ENCODE assay signal across 10 mouse cellular contexts in genomic region chr6:53337398-53337797, GRCm38 (mm10). TPM values are rescaled to one million over a fixed set of nuclear protein-coding genes. Genes with fewer than 3 reads are reported as not detected.
DNase-seq lines count a peak whose midpoint lies in the region; ATAC-seq and TF ChIP-seq lines count a peak whose summit lies in the region.
"Had no signal": no experiment of that assay in that cellular context is flagged by ENCODE, and none has a peak within 500 bp of the region (broad histone marks: within the 10 kb centered on the region; RNA-seq: fewer than 3 reads in every experiment).

No protein-coding gene starts in this region.

- H3K36me3 ChIP-seq in kidney, postnatal 0 days (ENCODE audit: insufficient read depth, low read length): no peaks in the 10 kb centered on the region
- peaks cover 12% of the 10 kb centered on the region for H3K36me3 ChIP-seq in heart, embryonic 13.5 days

- TF ChIP-seq CTCF in kidney, postnatal 0 days (IDR thresholded peaks at IDR 0.05; ENCODE audit: low read depth): no peak

- 12% methylated on average over 9 of the region's 9 CpGs for WGBS in kidney, postnatal 0 days
- 8% methylated on average over 9 of the region's 9 CpGs for WGBS in heart, embryonic 13.5 days

- no peak overlapping the region for H3K27ac ChIP-seq in kidney, postnatal 0 days
- H3K27ac ChIP-seq in heart, embryonic 13.5 days (replicated peaks): peak overlapping the region; percentile 78

- peak; percentile 73; the same call in 1 of the 2 replicates for ATAC-seq in kidney, postnatal 0 days (replicated peaks; ENCODE audit: low FRiP score, low read depth)
- peak; percentile 77; the same call in 1 of the 2 replicates for ATAC-seq in heart, embryonic 13.5 days (ENCODE audit: extremely low read depth, insufficient number of reproducible peaks, low FRiP score, low TSS enrichment)
- ATAC-seq in activated CD4-positive, CD25-positive, alpha-beta regulatory T cell, adult 4 months: no peak

- H3K9ac ChIP-seq in kidney, postnatal 0 days (ENCODE audit: low read depth, low read length): no peak overlapping the region
- H3K9ac ChIP-seq in heart, embryonic 13.5 days: peak overlapping the region; percentile 2

- peak; percentile 72 for DNase-seq in kidney, postnatal 0 days (ENCODE audit: low spot score)
- no peak for DNase-seq in kidney, adult 11 months
- peak; percentile 27 for DNase-seq in embryo, embryonic 10.5 days (ENCODE audit: low spot score)
- DNase-seq in lung, postnatal 4 days: peak; percentile 21 to 35
- DNase-seq in cerebellum, postnatal 4 days (ENCODE audit: low spot score in 2 of 2): no peak
- DNase-seq in natural killer cell, adult 2 months (ENCODE audit: low spot score in 2 of 2): no peak
- DNase-seq: cerebellum, adult 11-12 months; thymus, postnatal 36 days had no signal

- H3K9me3 ChIP-seq in kidney, postnatal 0 days (replicated peaks; ENCODE audit: low read length): no peaks in the 10 kb centered on the region
- H3K9me3 ChIP-seq in heart, embryonic 13.5 days: peaks cover under 1% of the 10 kb centered on the region; the same call in 1 of the 2 replicates

- H3K4me3 ChIP-seq in kidney, postnatal 0 days (replicated peaks; ENCODE audit: low read depth, low read length): no peak overlapping the region
- H3K4me3 ChIP-seq in heart, embryonic 13.5 days: no peak overlapping the region; the same call in 1 of the 2 replicates

- H3K27me3 ChIP-seq in kidney, postnatal 0 days (ENCODE audit: insufficient read depth, low read length): no peaks in the 10 kb centered on the region
- H3K27me3 ChIP-seq in heart, embryonic 13.5 days (replicated peaks): no peaks in the 10 kb centered on the region

- no peaks in the 10 kb centered on the region for H3K4me1 ChIP-seq in kidney, postnatal 0 days (replicated peaks; ENCODE audit: insufficient read depth, low read length)
- peaks cover 34% of the 10 kb centered on the region for H3K4me1 ChIP-seq in heart, embryonic 13.5 days

- no peak overlapping the region for H3K4me2 ChIP-seq in kidney, postnatal 0 days (ENCODE audit: low read length)
- peak overlapping the region; percentile 54 for H3K4me2 ChIP-seq in heart, embryonic 13.5 days

RNA-seq across cellular contexts. Expression of gene Creb5, which starts 50.3 kb away (rescaled TPM):
- 1.6 and 2.1 TPM in 2 replicates for polyA plus RNA-seq in kidney, postnatal 0 days (2015; fragmentation: Nextera tagmentation; extraction: Ambion mirVana)
- polyA plus RNA-seq in heart, embryonic 13.5 days (2015; fragmentation: Nextera tagmentation; extraction: Ambion mirVana): 31.1 and 33.0 TPM in 2 replicates
- under 1 TPM in 1 of 2 experiments, not detected in 1; 0.52 TPM for polyA plus RNA-seq in activated CD4-positive, CD25-positive, alpha-beta regulatory T cell, adult 4 months (2017; shearing (Covaris generic))

Comparison
In these comparisons a context has a peak if more than half of its experiments do, and no peak if none do; other contexts are left out.
1. DNase-seq: peak in kidney, postnatal 0 days (single experiment), embryo, embryonic 10.5 days (single experiment) and lung, postnatal 4 days (2 of 2); none in kidney, adult 11 months (single experiment), cerebellum, postnatal 4 days (0 of 2) and natural killer cell, adult 2 months (0 of 2).
2. RNA of gene Creb5, which starts 50.3 kb away (polyA plus RNA-seq): 31.1 to 33.0 TPM in heart, embryonic 13.5 days; 1.6 to 2.1 TPM in kidney, postnatal 0 days and 0.52 TPM in activated CD4-positive, CD25-positive, alpha-beta regulatory T cell, adult 4 months; every median in the first group is over 10 times any median in the second.